15 mouse cellular contexts compared by ENCODE assay signal in the genomic region with DNA sequence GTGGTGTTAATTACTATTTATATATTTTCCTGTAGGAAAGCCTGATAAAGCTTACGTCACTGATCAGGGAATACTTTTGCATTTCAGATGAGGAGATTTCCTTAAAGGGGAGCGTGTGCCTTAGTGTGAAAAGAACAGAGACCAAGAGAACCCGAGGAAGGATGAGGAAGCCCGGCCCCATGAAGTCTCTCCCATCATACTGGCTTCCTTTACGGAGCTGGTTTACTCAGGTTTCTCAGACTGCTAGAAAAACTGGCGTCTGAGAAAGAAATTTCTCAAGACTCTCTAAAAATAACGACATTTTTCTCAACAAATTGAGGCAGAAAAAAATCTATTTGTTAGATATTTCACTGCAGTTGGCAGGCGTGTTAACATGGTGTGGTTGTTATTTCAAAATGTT.
DNase-seq lines count a peak whose midpoint lies in the region; ATAC-seq and TF ChIP-seq lines count a peak whose summit lies in the region.
"Had no signal": no experiment of that assay in that cellular context is flagged by ENCODE, and none has a peak within 500 bp of the region (broad histone marks: within the 10 kb centered on the region; RNA-seq: fewer than 3 reads in every experiment).

No protein-coding gene starts in this region.

- H3K4me3 ChIP-seq in gastrocnemius, adult 2 months = peak overlapping the region; percentile 38
- H3K4me3 ChIP-seq in lung, embryonic 16.5 days (ENCODE audit: low read length) = 0 out of 2 replicates have a peak overlapping the region, but pooled peaks have one; percentile 3
- 0 out of 2 replicates have a peak overlapping the region, but pooled peaks have one; percentile 6 for H3K4me3 ChIP-seq in embryonic facial prominence, embryonic 13.5 days
- no peak overlapping the region for H3K4me3 ChIP-seq in stomach, embryonic 16.5 days (replicated peaks; ENCODE audit: low read length)
- H3K4me3 ChIP-seq: heart, embryonic 12.5 days; hindbrain, embryonic 12.5 days; neural tube, embryonic 13.5 days had no signal

- TF ChIP-seq CTCF in gastrocnemius, adult 2 months (IDR thresholded peaks at IDR 0.05) = no peak

- intact Hi-C loops in gastrocnemius, adult 2 months (cut with DNase I) = no loop called here

- ATAC-seq in lung, embryonic 16.5 days (ENCODE audit: low read depth) = 0 out of 2 replicates have a peak, but pooled peaks have one; percentile 38
- no peak for ATAC-seq in embryonic facial prominence, embryonic 13.5 days (ENCODE audit: insufficient number of reproducible peaks, insufficient read depth, low FRiP score, low TSS enrichment, low read depth)
- ATAC-seq in stomach, embryonic 16.5 days (ENCODE audit: insufficient read depth, low FRiP score) = no peak

- H3K4me2 ChIP-seq in lung, embryonic 16.5 days (ENCODE audit: low read depth, low read length) = peak overlapping the region; percentile 37
- peak overlapping the region; percentile 49 for H3K4me2 ChIP-seq in embryonic facial prominence, embryonic 13.5 days
- peak overlapping the region; percentile 36; the same call in 1 of the 2 replicates for H3K4me2 ChIP-seq in stomach, embryonic 16.5 days (ENCODE audit: low read depth, low read length)
- H3K4me2 ChIP-seq: heart, embryonic 12.5 days; hindbrain, embryonic 12.5 days; neural tube, embryonic 13.5 days had no signal

- WGBS in lung, embryonic 16.5 days = 34% methylated on average over 8 of the region's 8 CpGs
- 31% methylated on average over 8 of the region's 8 CpGs for WGBS in embryonic facial prominence, embryonic 13.5 days
- WGBS in stomach, embryonic 16.5 days = 47% methylated on average over 8 of the region's 8 CpGs

- H3K9me3 ChIP-seq in lung, embryonic 16.5 days (ENCODE audit: control insufficient read depth, low read length) = no peaks in the 10 kb centered on the region
- H3K9me3 ChIP-seq in embryonic facial prominence, embryonic 13.5 days = no peaks in the 10 kb centered on the region
- no peaks in the 10 kb centered on the region for H3K9me3 ChIP-seq in stomach, embryonic 16.5 days (replicated peaks; ENCODE audit: control insufficient read depth, low read length)
- H3K9me3 ChIP-seq: heart, embryonic 12.5 days; hindbrain, embryonic 12.5 days; neural tube, embryonic 13.5 days had no signal

- H3K27ac ChIP-seq in gastrocnemius, adult 2 months = peak overlapping the region; percentile 70
- no peak overlapping the region for H3K27ac ChIP-seq in lung, embryonic 16.5 days (ENCODE audit: low read length)
- no peak overlapping the region for H3K27ac ChIP-seq in embryonic facial prominence, embryonic 13.5 days
- H3K27ac ChIP-seq in stomach, embryonic 16.5 days (ENCODE audit: low read length) = no peak overlapping the region
- H3K27ac ChIP-seq: hindbrain, embryonic 12.5 days; macrophage; neural tube, embryonic 13.5 days had no signal

- DNase-seq in gastrocnemius, adult 2 months = no peak
- DNase-seq in gastrocnemius, postnatal 25 days = no peak
- no peak for DNase-seq in lung, postnatal 10 days
- no peak for DNase-seq in adrenal gland, postnatal 10 days
- DNase-seq: cerebellum, adult 11-12 months; gastrocnemius, postnatal 10 days; kidney, adult 11 months; kidney, postnatal 4 days had no signal

- H3K36me3 ChIP-seq in lung, embryonic 16.5 days (ENCODE audit: control insufficient read depth, insufficient read depth, low read length) = no peaks in the 10 kb centered on the region
- H3K36me3 ChIP-seq in embryonic facial prominence, embryonic 13.5 days = no peaks in the 10 kb centered on the region
- H3K36me3 ChIP-seq in stomach, embryonic 16.5 days (ENCODE audit: control insufficient read depth, insufficient read depth, low read length) = no peaks in the 10 kb centered on the region
- H3K36me3 ChIP-seq: heart, embryonic 12.5 days; hindbrain, embryonic 12.5 days; neural tube, embryonic 13.5 days had no signal

- H3K27me3 ChIP-seq in lung, embryonic 16.5 days (ENCODE audit: control insufficient read depth, insufficient read depth, low read depth, low read length) = no peaks in the 10 kb centered on the region
- no peaks in the 10 kb centered on the region for H3K27me3 ChIP-seq in embryonic facial prominence, embryonic 13.5 days
- H3K27me3 ChIP-seq in stomach, embryonic 16.5 days (ENCODE audit: control insufficient read depth, insufficient read depth, low read length) = no peaks in the 10 kb centered on the region
- H3K27me3 ChIP-seq: heart, embryonic 12.5 days; hindbrain, embryonic 12.5 days; neural tube, embryonic 13.5 days had no signal

- H3K9ac ChIP-seq in lung, embryonic 16.5 days (ENCODE audit: low read length) = no peak overlapping the region
- no peak overlapping the region for H3K9ac ChIP-seq in embryonic facial prominence, embryonic 13.5 days
- no peak overlapping the region for H3K9ac ChIP-seq in stomach, embryonic 16.5 days (ENCODE audit: low read length)
- H3K9ac ChIP-seq: heart, embryonic 12.5 days; hindbrain, embryonic 12.5 days; neural tube, embryonic 13.5 days had no signal

- H3K4me1 ChIP-seq in lung, embryonic 16.5 days (replicated peaks; ENCODE audit: control insufficient read depth, insufficient read depth, low read length) = no peaks in the 10 kb centered on the region; the same call in 1 of the 2 replicates
- no peaks in the 10 kb centered on the region for H3K4me1 ChIP-seq in embryonic facial prominence, embryonic 13.5 days
- H3K4me1 ChIP-seq in stomach, embryonic 16.5 days (ENCODE audit: control insufficient read depth, insufficient read depth, low read length) = no peaks in the 10 kb centered on the region
- H3K4me1 ChIP-seq: heart, embryonic 12.5 days; hindbrain, embryonic 12.5 days; neural tube, embryonic 13.5 days had no signal
